Mouse (Mus musculus): Measurements from ENCODE around the gene Htr1d.

- no peak for TF ChIP-seq HCFC1 (IDR thresholded peaks at IDR 0.05; ENCODE audit: borderline replicate concordance, insufficient read depth, low read length)
- TF ChIP-seq MAFK (IDR thresholded peaks at IDR 0.05; ENCODE audit: insufficient read depth, low read depth, low read length), result no peak
- peak; percentile 96 for TF ChIP-seq ZC3H11A (IDR thresholded peaks at IDR 0.05; ENCODE audit: borderline replicate concordance, low read depth, low read length)
These were observed 31.5 kb downstream of the Htr1d start for GRCm38 (mm10) chr4:136454850-136455260.
